28 mouse cellular contexts compared by ENCODE assay signal in genomic region chr11:113851750-113852149, GRCm38 (mm10).
A peak's percentile ranks its signal among the peaks of the same experiment; 100 is the strongest.
DNase-seq lines count a peak whose midpoint lies in the region; ATAC-seq and TF ChIP-seq lines count a peak whose summit lies in the region.
"Had no signal": no experiment of that assay in that cellular context is flagged by ENCODE, and none has a peak within 500 bp of the region (broad histone marks: within the 10 kb centered on the region; RNA-seq: fewer than 3 reads in every experiment).

No protein-coding gene starts in this region.

- no peak for TF ChIP-seq CTCF in forebrain, postnatal 0 days (IDR thresholded peaks at IDR 0.05; ENCODE audit: low read depth)

- DNase-seq in forebrain, postnatal 0 days = peak; percentile 20
- DNase-seq in layer of hippocampus, postnatal 14 days (ENCODE audit: low spot score in 2 of 2) = peak; percentile 11 to 19
- no peak for DNase-seq in layer of hippocampus, postnatal 25 days (ENCODE audit: extremely low spot score in 1 of 2, low spot score in 1 of 2)
- peak; percentile 51 for DNase-seq in retina, postnatal 1 day
- DNase-seq in retina, embryonic 14.5 days (ENCODE audit: low spot score) = no peak
- peak; percentile 17 for DNase-seq in right cerebral cortex, postnatal 25 days
- DNase-seq in spleen, adult 12 weeks (ENCODE audit: low spot score) = no peak
- DNase-seq: adrenal gland, postnatal 36 days; cerebellum, adult 11-12 months; cerebellum, postnatal 25 days; gastrocnemius, postnatal 10 days; heart, postnatal 4 days; kidney, adult 8-10 months; kidney, postnatal 14 days; lung, postnatal 4 days; midbrain, embryonic 14.5 days; thymus, adult 2 months; thymus, postnatal 4 days had no signal

- no peaks in the 10 kb centered on the region for H3K27me3 ChIP-seq in forebrain, postnatal 0 days (ENCODE audit: insufficient read depth, low read length)
- peaks cover 36% of the 10 kb centered on the region for H3K27me3 ChIP-seq in forebrain, embryonic 13.5 days
- H3K27me3 ChIP-seq: embryonic facial prominence, embryonic 15.5 days; intestine, embryonic 15.5 days; limb, embryonic 15.5 days; neural tube, embryonic 13.5 days had no signal

- no peak overlapping the region for H3K4me2 ChIP-seq in forebrain, postnatal 0 days (ENCODE audit: low read depth)
- H3K4me2 ChIP-seq in forebrain, embryonic 13.5 days = no peak overlapping the region
- H3K4me2 ChIP-seq: embryonic facial prominence, embryonic 15.5 days; hindbrain, embryonic 14.5 days; intestine, embryonic 15.5 days; limb, embryonic 15.5 days; neural tube, embryonic 13.5 days had no signal

- no peak for ATAC-seq in forebrain, postnatal 0 days
- ATAC-seq in forebrain, embryonic 13.5 days = no peak
- ATAC-seq: intestine, embryonic 15.5 days had no signal

- H3K36me3 ChIP-seq in forebrain, postnatal 0 days (ENCODE audit: insufficient read depth) = no peaks in the 10 kb centered on the region
- H3K36me3 ChIP-seq in forebrain, embryonic 13.5 days (ENCODE audit: poor library complexity, severe bottlenecking) = no peaks in the 10 kb centered on the region
- H3K36me3 ChIP-seq: intestine, embryonic 15.5 days had no signal

- WGBS in forebrain, postnatal 0 days = 62% methylated on average over 8 of the region's 8 CpGs
- WGBS in forebrain, embryonic 13.5 days = 79% methylated on average over 8 of the region's 8 CpGs

- no peak overlapping the region for H3K27ac ChIP-seq in forebrain, postnatal 0 days (ENCODE audit: low read depth, low read length)
- H3K27ac ChIP-seq in forebrain, embryonic 13.5 days = no peak overlapping the region
- H3K27ac ChIP-seq: embryonic facial prominence, embryonic 15.5 days; heart, embryonic 10.5 days; hindbrain, embryonic 14.5 days; intestine, embryonic 15.5 days; layer of hippocampus, adult 2 months; limb, embryonic 15.5 days; liver, embryonic 14.5 days; neural tube, embryonic 13.5 days had no signal

- H3K4me3 ChIP-seq in forebrain, postnatal 0 days (ENCODE audit: low read depth, low read length) = no peak overlapping the region
- no peak overlapping the region for H3K4me3 ChIP-seq in forebrain, embryonic 13.5 days
- H3K4me3 ChIP-seq: embryonic facial prominence, embryonic 15.5 days; heart, embryonic 10.5 days; intestine, embryonic 15.5 days; layer of hippocampus, adult 2 months; limb, embryonic 15.5 days; myocyte; neural tube, embryonic 13.5 days had no signal

- H3K4me1 ChIP-seq in forebrain, postnatal 0 days (ENCODE audit: insufficient read depth) = no peaks in the 10 kb centered on the region
- H3K4me1 ChIP-seq in forebrain, embryonic 13.5 days = 0 out of 2 replicates have a peak, but pooled peaks cover 6% of the 10 kb centered on the region
- H3K4me1 ChIP-seq: embryonic facial prominence, embryonic 15.5 days; intestine, embryonic 15.5 days; neural tube, embryonic 13.5 days had no signal

- no peak overlapping the region for H3K9ac ChIP-seq in forebrain, postnatal 0 days
- no peak overlapping the region for H3K9ac ChIP-seq in forebrain, embryonic 13.5 days
- H3K9ac ChIP-seq: embryonic facial prominence, embryonic 15.5 days; hindbrain, embryonic 14.5 days; intestine, embryonic 15.5 days; limb, embryonic 15.5 days; liver, embryonic 14.5 days; neural tube, embryonic 13.5 days had no signal

- no peaks in the 10 kb centered on the region for H3K9me3 ChIP-seq in forebrain, postnatal 0 days (ENCODE audit: low read length)
- H3K9me3 ChIP-seq in forebrain, embryonic 13.5 days (replicated peaks) = no peaks in the 10 kb centered on the region
- H3K9me3 ChIP-seq: embryonic facial prominence, embryonic 15.5 days; heart, embryonic 10.5 days; intestine, embryonic 15.5 days; limb, embryonic 15.5 days; neural tube, embryonic 13.5 days had no signal

Comparison
In these comparisons a context has a peak if more than half of its experiments do, and no peak if none do; other contexts are left out.
1. DNase-seq: peak in forebrain, postnatal 0 days (single experiment), layer of hippocampus, postnatal 14 days (2 of 2), retina, postnatal 1 day (single experiment) and right cerebral cortex, postnatal 25 days (single experiment); none in layer of hippocampus, postnatal 25 days (0 of 2), retina, embryonic 14.5 days (single experiment) and spleen, adult 12 weeks (single experiment).